Mouse (Mus musculus): Measurements from ENCODE around the gene Syvn1.

- TF ChIP-seq CTCF (IDR thresholded peaks at IDR 0.05; ENCODE audit: borderline replicate concordance, insufficient read depth, low read length) (no peak), POLR2A (IDR thresholded peaks at IDR 0.05; ENCODE audit: low read depth, low read length) (no peak)
These were observed 12.6 kb downstream of the Syvn1 start for GRCm38 (mm10) chr19:6058966-6059365.
